ENCODE assay signal across 23 mouse cellular contexts in genomic region chr5:34295141-34295540, GRCm38 (mm10). TPM values are rescaled to one million over a fixed set of nuclear protein-coding genes. Genes with fewer than 3 reads are reported as not detected.
DNase-seq lines count a peak whose midpoint lies in the region; TF ChIP-seq lines count a peak whose summit lies in the region.
"Had no signal": no experiment of that assay in that cellular context is flagged by ENCODE, and none has a peak within 500 bp of the region (broad histone marks: within the 10 kb centered on the region; RNA-seq: fewer than 3 reads in every experiment).

No protein-coding gene starts in this region.

- WGBS in heart, embryonic 10.5 days = 55% methylated on average over 2 of the region's 2 CpGs
- WGBS in heart, adult 2 months = 41% methylated on average over 2 of the region's 2 CpGs

- TF ChIP-seq EP300 in heart, adult 2 months (IDR thresholded peaks at IDR 0.05; ENCODE audit: insufficient read depth, low read depth, low read length) = no peak

- peaks cover 27% of the 10 kb centered on the region for H3K4me1 ChIP-seq in heart, embryonic 10.5 days
- H3K4me1 ChIP-seq in heart, adult 2 months (ENCODE audit: control insufficient read depth, insufficient read depth, low read length) = peaks cover 1% of the 10 kb centered on the region; the same call in 1 of the 2 replicates
- H3K4me1 ChIP-seq: forebrain, embryonic 13.5 days; hindbrain, embryonic 12.5 days; limb, embryonic 12.5 days; liver, embryonic 15.5 days had no signal

- H3K27ac ChIP-seq in heart, embryonic 10.5 days = 0 out of 2 replicates have a peak overlapping the region, but pooled peaks have one; percentile 23
- H3K27ac ChIP-seq in heart, adult 2 months = no peak overlapping the region
- H3K27ac ChIP-seq: forebrain, embryonic 13.5 days; hindbrain, embryonic 12.5 days; kidney, postnatal 0 days; layer of hippocampus, adult 2 months; limb, embryonic 12.5 days; liver, embryonic 15.5 days had no signal

- H3K27me3 ChIP-seq in heart, embryonic 10.5 days (ENCODE audit: insufficient read depth, poor library complexity, severe bottlenecking) = peaks cover 40% of the 10 kb centered on the region
- no peaks in the 10 kb centered on the region for H3K27me3 ChIP-seq in heart, adult 2 months (ENCODE audit: control insufficient read depth, insufficient read depth, low read length)

- no peak overlapping the region for H3K9ac ChIP-seq in heart, adult 2 months (ENCODE audit: low read depth, low read length)
- H3K9ac ChIP-seq: forebrain, embryonic 13.5 days; hindbrain, embryonic 12.5 days; limb, embryonic 12.5 days; liver, embryonic 15.5 days had no signal

- no peaks in the 10 kb centered on the region for H3K9me3 ChIP-seq in heart, embryonic 10.5 days
- H3K9me3 ChIP-seq: forebrain, embryonic 13.5 days; hindbrain, embryonic 12.5 days; limb, embryonic 12.5 days; liver, embryonic 15.5 days; megakaryocyte, embryonic 14.5 days had no signal

- no peak overlapping the region for H3K4me3 ChIP-seq in heart, embryonic 10.5 days
- no peak overlapping the region for H3K4me3 ChIP-seq in heart, adult 2 months
- H3K4me3 ChIP-seq: forebrain, embryonic 13.5 days; hindbrain, embryonic 12.5 days; layer of hippocampus, adult 2 months; limb, embryonic 12.5 days; liver, embryonic 15.5 days; megakaryocyte, embryonic 14.5 days had no signal

- no peaks in the 10 kb centered on the region for H3K36me3 ChIP-seq in heart, embryonic 10.5 days
- no peaks in the 10 kb centered on the region for H3K36me3 ChIP-seq in heart, adult 2 months (ENCODE audit: control insufficient read depth, insufficient read depth, low read length)
- H3K36me3 ChIP-seq: hindbrain, embryonic 12.5 days; limb, embryonic 12.5 days; liver, embryonic 15.5 days had no signal

- TF ChIP-seq CTCF in heart, adult 2 months (IDR thresholded peaks at IDR 0.05) = no peak

- intact Hi-C loops in heart, adult 2 months (cut with DNase I) = no loop called here

- TF ChIP-seq POLR2A in heart, adult 2 months (IDR thresholded peaks at IDR 0.05; ENCODE audit: insufficient read depth, low read depth, low read length) = no peak

- DNase-seq in heart, embryonic 10.5 days (ENCODE audit: low spot score) = no peak
- no peak for DNase-seq in heart, adult 2 months
- peak; percentile 16 for DNase-seq in urinary bladder, postnatal 14 days (ENCODE audit: low spot score)
- no peak for DNase-seq in urinary bladder, adult 2 months (ENCODE audit: low spot score)
- DNase-seq in adrenal gland, postnatal 10 days = peak; percentile 63
- DNase-seq in skeletal muscle tissue, adult 2 months (ENCODE audit: low read depth, low spot score) = peak; percentile 10
- DNase-seq in ovary, postnatal 14 days (ENCODE audit: low spot score) = no peak
- DNase-seq in kidney, adult 9 months = no peak
- DNase-seq: B cell, adult 2 months; cerebellum, adult 9-10 months; right cerebral cortex, adult 18-20 months; spleen, adult 18-20 months; thymus, adult 18-20 months had no signal

- no peaks in the 10 kb centered on the region for H3K79me2 ChIP-seq in heart, adult 2 months (replicated peaks; ENCODE audit: control insufficient read depth, insufficient read depth, low read length)

RNA-seq across cellular contexts. Expression of gene Cfap99, which starts 6.7 kb away (rescaled TPM):
- polyA plus RNA-seq in heart, embryonic 10.5 days (2016; fragmentation: Nextera tagmentation; extraction: Ambion mirVana) = 0.12 TPM in 1 of 2 replicates, not detected in the other
- not detected for total RNA-seq in heart, adult 2 months (2021)
- polyA plus RNA-seq in heart, adult 2 months (2012; rRNA removed) = not detected in 2 replicates
- polyA plus RNA-seq in urinary bladder, adult 2 months (2012; rRNA removed) = 0.07 and 0.28 TPM in 2 replicates
- not detected for total RNA-seq in adrenal gland, postnatal 10 days (2021)
- total RNA-seq: granulocyte monocyte progenitor cell, adult 5-6 weeks had no signal
- polyA plus RNA-seq: forebrain, embryonic 13.5 days; inflammation-experienced regulatory T-cells, adult 6 months; kidney, postnatal 0 days; limb, embryonic 12.5 days; liver, embryonic 15.5 days; stomach, embryonic 14.5 days had no signal

RNA-seq across cellular contexts. Expression of gene Zfyve28, which starts 6.9 kb away (rescaled TPM):
- polyA plus RNA-seq in heart, embryonic 10.5 days (2016; fragmentation: Nextera tagmentation; extraction: Ambion mirVana) = 0.52 and 0.93 TPM in 2 replicates
- total RNA-seq in heart, adult 2 months (2021) = under 1 TPM; 0.65 to 0.75 TPM
- 1.3 and 1.7 TPM in 2 replicates for polyA plus RNA-seq in heart, adult 2 months (2012; rRNA removed)
- 3.8 and 4.1 TPM in 2 replicates for polyA plus RNA-seq in urinary bladder, adult 2 months (2012; rRNA removed)
- 1 to 10 TPM; 1.2 to 1.8 TPM for total RNA-seq in adrenal gland, postnatal 10 days (2021)
- total RNA-seq: granulocyte monocyte progenitor cell, adult 5-6 weeks had no signal

RNA-seq across cellular contexts. Expression of gene Rnf4, which starts 40.9 kb away (rescaled TPM):
- 150 and 156 TPM in 2 replicates for polyA plus RNA-seq in heart, embryonic 10.5 days (2016; fragmentation: Nextera tagmentation; extraction: Ambion mirVana)
- 10 to 100 TPM; 30.9 to 31.5 TPM for total RNA-seq in heart, adult 2 months (2021)
- 27.2 and 44.3 TPM in 2 replicates for polyA plus RNA-seq in heart, adult 2 months (2012; rRNA removed)
- polyA plus RNA-seq in urinary bladder, adult 2 months (2012; rRNA removed) = 95.1 and 121 TPM in 2 replicates
- total RNA-seq in adrenal gland, postnatal 10 days (2021) = 100 to 1,000 TPM; 102 to 109 TPM

Comparison
In these comparisons a context has a peak if more than half of its experiments do, and no peak if none do; other contexts are left out.
1. DNase-seq: peak in urinary bladder, postnatal 14 days (single experiment), adrenal gland, postnatal 10 days (single experiment) and skeletal muscle tissue, adult 2 months (single experiment); none in heart, embryonic 10.5 days (single experiment), heart, adult 2 months (0 of 2), urinary bladder, adult 2 months (single experiment), ovary, postnatal 14 days (single experiment) and kidney, adult 9 months (single experiment).